Mouse (Mus musculus) testis, adult 2 months (tissue): ENCODE results near the gene Sos1.

Source experiments
- CTCF ChIP-seq: fragments of 200-500 bp; IDR thresholded peaks from 2 replicates; pipeline ENCODE4 v1.5.1; 2012; ENCODE audit warnings: low read depth, mild to moderate bottlenecking, inconsistent platforms, low read length, moderate library complexity; ENCODE audit not compliant: control insufficient read depth, insufficient read depth, insufficient replicate concordance
- POLR2A ChIP-seq: fragments of 200-500 bp; IDR thresholded peaks from 2 replicates; pipeline ENCODE4 v1.6.1; 2012; ENCODE audit warnings: low read depth, mild to moderate bottlenecking, inconsistent platforms, low read length, moderate library complexity; ENCODE audit not compliant: control insufficient read depth

GRCm38 (mm10) chr17:80368606-80369005 lies 111.6 kb downstream of the Sos1 start:
- TF ChIP-seq CTCF (no peak), POLR2A (no peak)
